Mouse (Mus musculus) hindbrain, embryonic 16.5 days (tissue): ENCODE data around the gene Ctnnd2. TPM values are rescaled to one million over a fixed set of nuclear protein-coding genes. Genes with fewer than 3 reads are reported as not detected.

Experiments
- ATAC-seq: fragments of 200-750 bp; cut with Nextera tagmentation; 2 replicates; pipeline ENCODE4 v1.8.0; 2017; ENCODE audit warnings: moderate TSS enrichment, moderate library complexity
- H3K27ac ChIP-seq: fragments of 300-500 bp; sonication (generic); 2 replicates; pipeline ENCODE4 v1.5.1; 2014; ENCODE audit warnings: low read depth, mild to moderate bottlenecking, control low read depth, low read length, moderate library complexity
- H3K27me3 ChIP-seq: fragments of 300-500 bp; sonication (generic); replicated peaks from 2 replicates; pipeline ENCODE4 v1.6.1; 2014; ENCODE audit warnings: low read length; ENCODE audit not compliant: control insufficient read depth, insufficient read depth
- H3K36me3 ChIP-seq: fragments of 300-500 bp; sonication (generic); 2 replicates; pipeline ENCODE4 v1.6.1; 2014; ENCODE audit warnings: mild to moderate bottlenecking, low read length, moderate library complexity, mixed read lengths; ENCODE audit not compliant: control insufficient read depth, insufficient read depth
- H3K4me1 ChIP-seq: fragments of 300-500 bp; sonication (generic); 2 replicates; pipeline ENCODE4 v1.6.1; 2014; ENCODE audit warnings: low read depth, low read length; ENCODE audit not compliant: control insufficient read depth, insufficient read depth
- H3K4me2 ChIP-seq: fragments of 300-500 bp; sonication (generic); 2 replicates; pipeline ENCODE4 v1.6.1; 2014; ENCODE audit warnings: mild to moderate bottlenecking, low read length, control low read depth, moderate library complexity
- H3K4me3 ChIP-seq: fragments of 300-500 bp; sonication (generic); 2 replicates; pipeline ENCODE4 v1.5.1; 2014; ENCODE audit warnings: mild to moderate bottlenecking, low read length, control low read depth, moderate library complexity
- H3K9ac ChIP-seq: fragments of 300-500 bp; sonication (generic); 2 replicates; pipeline ENCODE4 v1.6.1; 2014; ENCODE audit warnings: low read depth, mild to moderate bottlenecking, control low read depth, low read length, moderate library complexity
- H3K9me3 ChIP-seq: fragments of 300-500 bp; sonication (generic); 2 replicates; pipeline ENCODE4 v1.6.1; 2014; ENCODE audit warnings: mild to moderate bottlenecking, low read length, moderate library complexity; ENCODE audit not compliant: control insufficient read depth
- WGBS: fragments of 180-500 bp; shearing (Covaris S2); extraction: QIAGEN DNeasy Blood & Tissue Kit; methylation state at CpG from one replicate; pipeline ENCODE4 v1.1.7; 2014; 5-methylcytosine and 5-hydroxymethylcytosine counted together
- polyA plus RNA-seq: library from polyadenylated mRNA; unstranded; fragments of >200 nt; fragmentation: Nextera tagmentation; extraction: Ambion mirVana; gene quantifications from 2 replicates; pipeline ENCODE4 v1.2.1, GENCODE M21; 2015

Gene Ctnnd2
- polyA plus RNA-seq, 1 experiment from 2014 or later = 56.9 TPM

- Histone ChIP-seq H3K4me1 (no peaks in the 10 kb centered on the region), H3K36me3 (no peaks in the 10 kb centered on the region), H3K4me2 (no peak overlapping the region), H3K9me3 (no peaks in the 10 kb centered on the region), H3K27me3 (no peaks in the 10 kb centered on the region), H3K27ac (no peak overlapping the region), H3K9ac (no peak overlapping the region), H3K4me3 (no peak overlapping the region)
- 84% methylated on average over 4 of the region's 4 CpGs for WGBS
- no peak for ATAC-seq
These were observed 43.5 kb downstream of the Ctnnd2 start for GRCm38 (mm10) chr15:30215871-30216270.

GRCm38 (mm10) chr15:30229112-30229511 is 56.7 kb downstream of the Ctnnd2 start:
- Histone ChIP-seq H3K27ac (no peak overlapping the region), H3K4me2 (no peak overlapping the region), H3K9ac (no peak overlapping the region), H3K9me3 (no peaks in the 10 kb centered on the region), H3K4me1 (no peaks in the 10 kb centered on the region), H3K4me3 (no peak overlapping the region), H3K36me3 (no peaks in the 10 kb centered on the region), H3K27me3 (no peaks in the 10 kb centered on the region)
- WGBS = 91% methylated on average over 4 of the region's 4 CpGs
- no peak for ATAC-seq

GRCm38 (mm10) chr15:30235210-30236034 is 63.0 kb downstream of the Ctnnd2 start:
- Histone ChIP-seq H3K27ac (no peak overlapping the region), H3K9ac (no peak overlapping the region), H3K4me1 (no peaks in the 10 kb centered on the region; the same call in 1 of the 2 replicates), H3K4me2 (no peak overlapping the region), H3K9me3 (no peaks in the 10 kb centered on the region), H3K4me3 (no peak overlapping the region), H3K27me3 (no peaks in the 10 kb centered on the region), H3K36me3 (no peaks in the 10 kb centered on the region)
- ATAC-seq = peak; percentile 52; the same call in 1 of the 2 replicates
- WGBS = 85% methylated on average over 10 of the region's 10 CpGs

GRCm38 (mm10) chr15:30240881-30241280 is 68.5 kb downstream of the Ctnnd2 start:
- ATAC-seq = no peak
- Histone ChIP-seq H3K27me3 (no peaks in the 10 kb centered on the region), H3K36me3 (no peaks in the 10 kb centered on the region), H3K4me2 (no peak overlapping the region), H3K9me3 (no peaks in the 10 kb centered on the region), H3K27ac (no peak overlapping the region), H3K4me3 (no peak overlapping the region), H3K9ac (no peak overlapping the region), H3K4me1 (no peaks in the 10 kb centered on the region; the same call in 1 of the 2 replicates)
- WGBS = 91% methylated on average over 2 of the region's 2 CpGs

GRCm38 (mm10) chr15:30268822-30269221 is 96.4 kb downstream of the Ctnnd2 start:
- Histone ChIP-seq H3K4me2 (no peak overlapping the region), H3K9me3 (no peaks in the 10 kb centered on the region), H3K36me3 (no peaks in the 10 kb centered on the region), H3K27me3 (no peaks in the 10 kb centered on the region), H3K27ac (no peak overlapping the region), H3K4me1 (no peaks in the 10 kb centered on the region; the same call in 1 of the 2 replicates), H3K4me3 (no peak overlapping the region), H3K9ac (no peak overlapping the region)
- 75% methylated on average over 10 of the region's 10 CpGs for WGBS
- peak; percentile 32; the same call in 1 of the 2 replicates for ATAC-seq

- no peaks in the 10 kb centered on the region for H3K27me3 ChIP-seq
- H3K27ac ChIP-seq = no peak overlapping the region
- no peak overlapping the region; the same call in 1 of the 2 replicates for H3K9ac ChIP-seq
- ATAC-seq = peak; percentile 48; the same call in 1 of the 2 replicates
- WGBS = 59% methylated on average over 8 of the region's 8 CpGs
- no peak overlapping the region for H3K4me3 ChIP-seq
- H3K36me3 ChIP-seq = no peaks in the 10 kb centered on the region
- H3K9me3 ChIP-seq = no peaks in the 10 kb centered on the region
- no peak overlapping the region for H3K4me2 ChIP-seq
- no peaks in the 10 kb centered on the region; the same call in 1 of the 2 replicates for H3K4me1 ChIP-seq
These were observed 98.8 kb downstream of the Ctnnd2 start for GRCm38 (mm10) chr15:30271141-30271572.

- Histone ChIP-seq H3K9me3 (no peaks in the 10 kb centered on the region), H3K4me1 (no peaks in the 10 kb centered on the region; the same call in 1 of the 2 replicates), H3K4me3 (no peak overlapping the region), H3K4me2 (no peak overlapping the region), H3K9ac (no peak overlapping the region), H3K27ac (no peak overlapping the region), H3K27me3 (no peaks in the 10 kb centered on the region), H3K36me3 (no peaks in the 10 kb centered on the region)
- ATAC-seq = no peak
- 89% methylated on average over 4 of the region's 4 CpGs for WGBS
These were observed 99.9 kb downstream of the Ctnnd2 start for GRCm38 (mm10) chr15:30272326-30272725.

GRCm38 (mm10) chr15:30275721-30276120 is 103.3 kb downstream of the Ctnnd2 start:
- WGBS = 50% methylated on average over 5 of the region's 5 CpGs
- H3K4me2 ChIP-seq = no peak overlapping the region
- no peak; the same call in 1 of the 2 replicates for ATAC-seq

GRCm38 (mm10) chr15:30276691-30277090 is 104.3 kb downstream of the Ctnnd2 start:
- 83% methylated on average over 4 of the region's 4 CpGs for WGBS
- Histone ChIP-seq H3K9ac (no peak overlapping the region), H3K27ac (no peak overlapping the region), H3K9me3 (no peaks in the 10 kb centered on the region), H3K36me3 (no peaks in the 10 kb centered on the region), H3K27me3 (no peaks in the 10 kb centered on the region), H3K4me3 (no peak overlapping the region), H3K4me1 (no peaks in the 10 kb centered on the region), H3K4me2 (no peak overlapping the region)
- no peak for ATAC-seq

More at GRCm38 (mm10) chr15:30275721-30276120, 103.3 kb downstream of the Ctnnd2 start:
- Histone ChIP-seq H3K27ac (no peak overlapping the region), H3K36me3 (no peaks in the 10 kb centered on the region), H3K9me3 (no peaks in the 10 kb centered on the region), H3K4me1 (no peaks in the 10 kb centered on the region; the same call in 1 of the 2 replicates), H3K9ac (no peak overlapping the region), H3K27me3 (no peaks in the 10 kb centered on the region), H3K4me3 (no peak overlapping the region)
